Mouse (Mus musculus): Measurements from ENCODE around the gene Mfsd13b. TPM values are rescaled to one million over a fixed set of nuclear protein-coding genes. Genes with fewer than 3 reads are reported as not detected.

Mfsd13b gene
- polyA plus RNA-seq, 1 experiment from 2014 or later: not detected

DNA sequence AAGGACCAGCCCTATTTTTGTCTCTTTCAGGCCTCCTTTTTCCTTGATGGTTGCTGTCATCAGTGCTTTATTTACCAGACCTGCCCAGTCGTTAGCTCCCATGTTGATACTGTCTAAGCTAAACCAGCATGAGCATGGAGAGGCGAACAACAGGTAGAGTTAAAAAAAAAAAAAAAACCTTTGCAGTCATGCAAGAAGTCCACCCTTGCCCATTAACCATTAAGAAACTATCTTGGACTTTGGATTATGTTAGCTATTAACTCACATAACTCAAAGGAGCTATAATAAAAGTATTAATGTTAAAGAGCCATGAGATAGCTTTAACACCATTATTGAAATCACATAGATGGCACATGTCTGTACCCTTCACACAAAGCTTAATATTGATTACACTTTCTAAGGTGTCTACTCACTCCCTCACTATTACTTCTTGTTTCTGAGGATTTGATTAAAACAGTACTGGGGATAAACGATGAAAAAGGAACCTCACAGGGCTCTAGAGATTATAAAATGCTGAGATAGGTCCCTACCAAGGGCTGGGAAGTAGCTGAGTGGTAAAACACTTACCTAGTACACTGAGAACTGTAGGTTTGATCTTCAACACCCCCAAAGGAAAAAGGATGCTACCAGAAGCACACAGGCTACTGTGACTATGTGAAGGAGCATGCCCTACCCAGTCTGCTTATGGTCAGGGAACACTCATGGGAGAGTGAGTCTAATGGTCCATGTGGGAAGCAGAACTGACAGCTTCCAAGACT lies 17.9 kb downstream of the Mfsd13b start:
- Histone ChIP-seq H3K4me2 (ENCODE audit: low read depth, low read length) (no peak overlapping the region), H3K36me3 (replicated peaks; ENCODE audit: insufficient read depth, low read length) (no peaks in the 10 kb centered on the region), H3K9ac (replicated peaks) (no peak overlapping the region), H3K27ac (ENCODE audit: low read depth) (no peak overlapping the region), H3K27me3 (ENCODE audit: insufficient read depth, low read length) (no peaks in the 10 kb centered on the region), H3K4me1 (ENCODE audit: insufficient read depth) (no peaks in the 10 kb centered on the region), H3K4me3 (ENCODE audit: low read depth, low read length) (no peak overlapping the region), H3K9me3 (ENCODE audit: low read length) (no peaks in the 10 kb centered on the region)
- 66% methylated on average over 3 of the region's 3 CpGs for WGBS (ENCODE audit: insufficient replicate concordance)
- TF ChIP-seq EP300 (IDR thresholded peaks at IDR 0.05; ENCODE audit: low read depth) (no peak), CTCF (IDR thresholded peaks at IDR 0.05; ENCODE audit: low read depth) (no peak)
- ATAC-seq (no peak), DNase-seq (no peak)

- H3K4me2 ChIP-seq (ENCODE audit: low read depth, low read length): no peak overlapping the region
- H3K9me3 ChIP-seq (ENCODE audit: low read length): no peaks in the 10 kb centered on the region
- H3K36me3 ChIP-seq (replicated peaks; ENCODE audit: insufficient read depth, low read length): no peaks in the 10 kb centered on the region
- H3K27me3 ChIP-seq (ENCODE audit: insufficient read depth, low read length): no peaks in the 10 kb centered on the region
- H3K4me3 ChIP-seq (ENCODE audit: low read depth, low read length): no peak overlapping the region
- no peaks in the 10 kb centered on the region for H3K4me1 ChIP-seq (ENCODE audit: insufficient read depth)
- no peak for DNase-seq
- no peak overlapping the region for H3K9ac ChIP-seq (replicated peaks)
- WGBS (ENCODE audit: insufficient replicate concordance): 69% methylated on average over 3 of the region's 3 CpGs
- TF ChIP-seq EP300 (IDR thresholded peaks at IDR 0.05; ENCODE audit: low read depth): no peak
- no peak for TF ChIP-seq CTCF (IDR thresholded peaks at IDR 0.05; ENCODE audit: low read depth)
- ATAC-seq: no peak
- no peak overlapping the region for H3K27ac ChIP-seq (ENCODE audit: low read depth)
These were observed 19.6 kb downstream of the Mfsd13b start for GRCm38 (mm10) chr7:121001879-121002278.

GRCm38 (mm10) chr7:121002407-121002928 lies 20.2 kb downstream of the Mfsd13b start:
- no peaks in the 10 kb centered on the region for H3K9me3 ChIP-seq (ENCODE audit: low read length)
- 81% methylated on average over 5 of the region's 5 CpGs for WGBS (ENCODE audit: insufficient replicate concordance)
- no peak overlapping the region for H3K4me3 ChIP-seq (ENCODE audit: low read depth, low read length)
- H3K4me2 ChIP-seq (ENCODE audit: low read depth, low read length): no peak overlapping the region
- ATAC-seq: no peak
- no peaks in the 10 kb centered on the region for H3K4me1 ChIP-seq (ENCODE audit: insufficient read depth)
- DNase-seq: no peak
- no peaks in the 10 kb centered on the region for H3K36me3 ChIP-seq (replicated peaks; ENCODE audit: insufficient read depth, low read length)
- H3K27me3 ChIP-seq (ENCODE audit: insufficient read depth, low read length): no peaks in the 10 kb centered on the region
- H3K9ac ChIP-seq (replicated peaks): no peak overlapping the region
- H3K27ac ChIP-seq (ENCODE audit: low read depth): no peak overlapping the region
- TF ChIP-seq CTCF (IDR thresholded peaks at IDR 0.05; ENCODE audit: low read depth) (no peak), EP300 (IDR thresholded peaks at IDR 0.05; ENCODE audit: low read depth) (no peak)

DNA sequence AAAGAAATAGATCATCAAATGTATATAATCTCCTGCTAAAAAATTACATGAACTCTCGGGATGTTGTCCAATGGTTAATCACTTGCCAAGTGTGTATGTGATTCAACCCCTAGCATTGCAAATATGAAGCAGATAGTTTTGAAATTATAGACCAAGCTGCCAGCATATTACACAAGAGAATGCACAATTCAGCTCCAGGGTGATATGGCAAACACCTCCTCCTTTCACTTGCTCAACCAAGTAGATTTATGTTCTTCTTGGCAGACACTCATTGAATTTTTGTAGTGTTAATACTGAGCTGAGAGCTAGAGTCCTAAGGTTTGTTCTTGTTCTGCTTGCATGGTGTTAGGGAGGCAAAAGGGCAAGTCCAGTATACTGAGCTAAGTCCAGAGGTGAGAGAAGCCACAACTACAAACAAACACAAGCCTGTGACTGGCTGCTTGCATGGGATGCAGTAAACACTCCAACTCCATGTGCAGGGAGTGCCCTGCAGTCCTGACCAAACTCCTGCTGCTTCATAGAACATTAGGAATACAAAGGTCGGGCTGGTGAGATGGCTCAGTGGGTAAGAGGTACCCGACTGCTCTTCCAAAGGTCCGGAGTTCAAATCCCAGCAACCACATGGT lies 21.6 kb downstream of the Mfsd13b start:
- Histone ChIP-seq H3K4me2 (ENCODE audit: low read depth, low read length) (no peak overlapping the region), H3K4me3 (ENCODE audit: low read depth, low read length) (no peak overlapping the region), H3K27me3 (ENCODE audit: insufficient read depth, low read length) (no peaks in the 10 kb centered on the region), H3K9ac (replicated peaks) (no peak overlapping the region), H3K27ac (ENCODE audit: low read depth) (no peak overlapping the region), H3K9me3 (ENCODE audit: low read length) (no peaks in the 10 kb centered on the region), H3K36me3 (replicated peaks; ENCODE audit: insufficient read depth, low read length) (no peaks in the 10 kb centered on the region), H3K4me1 (ENCODE audit: insufficient read depth) (no peaks in the 10 kb centered on the region)
- peak; percentile 89 for ATAC-seq
- WGBS (ENCODE audit: insufficient replicate concordance): 64% methylated on average over 4 of the region's 4 CpGs
- no peak for DNase-seq
- no peak for TF ChIP-seq CTCF (IDR thresholded peaks at IDR 0.05; ENCODE audit: low read depth)
- TF ChIP-seq EP300 (IDR thresholded peaks at IDR 0.05; ENCODE audit: low read depth): no peak

DNA sequence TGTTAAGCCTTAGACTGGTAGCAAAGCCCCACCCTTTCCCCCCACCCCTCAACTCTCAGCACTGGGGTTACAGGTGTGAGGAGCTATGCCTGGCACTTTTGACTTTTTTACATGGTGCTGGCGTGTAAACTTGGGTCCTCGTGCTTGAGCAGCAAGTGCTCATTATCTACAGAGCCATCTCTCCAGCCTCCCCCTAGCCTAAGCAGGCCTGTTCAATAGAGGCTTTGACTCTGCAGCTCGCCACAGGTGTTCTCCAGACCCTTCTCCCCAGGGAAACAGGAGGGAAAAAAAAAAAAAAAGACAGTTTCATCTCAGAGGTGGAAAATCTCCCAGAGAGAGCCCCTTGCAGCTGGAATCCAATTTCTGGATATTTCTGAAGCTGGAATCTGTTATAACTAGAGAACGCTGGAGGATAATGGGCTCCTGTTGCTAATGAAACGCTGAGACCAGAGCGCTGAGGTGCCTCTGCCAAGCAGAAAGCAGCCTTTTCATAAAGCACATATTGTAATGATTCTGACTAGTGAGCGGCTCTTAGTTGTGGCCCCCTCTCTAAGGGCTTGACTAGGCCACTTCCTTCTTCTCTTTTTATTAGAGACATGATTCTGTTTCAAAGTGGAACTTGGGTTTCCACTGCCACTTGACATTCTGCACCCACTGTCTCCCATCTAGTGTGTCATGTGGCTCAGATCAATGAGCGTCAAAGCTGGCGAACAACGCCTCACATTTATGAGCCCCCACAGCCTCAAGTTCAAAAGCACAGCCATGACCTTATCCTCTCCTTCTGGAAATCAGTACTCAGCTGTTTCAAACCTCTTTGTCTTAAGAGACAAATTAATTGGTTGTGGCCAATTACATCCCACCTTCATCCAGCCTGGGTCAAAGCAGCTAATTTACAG lies 29.7 kb downstream of the Mfsd13b start:
- TF ChIP-seq CTCF (IDR thresholded peaks at IDR 0.05; ENCODE audit: low read depth) (no peak), EP300 (IDR thresholded peaks at IDR 0.05; ENCODE audit: low read depth) (no peak)
- H3K9ac ChIP-seq (replicated peaks): no peak overlapping the region
- no peak for ATAC-seq
- H3K4me1 ChIP-seq (ENCODE audit: insufficient read depth): no peaks in the 10 kb centered on the region
- no peaks in the 10 kb centered on the region for H3K27me3 ChIP-seq (ENCODE audit: insufficient read depth, low read length)
- H3K9me3 ChIP-seq (ENCODE audit: low read length): no peaks in the 10 kb centered on the region
- H3K36me3 ChIP-seq (replicated peaks; ENCODE audit: insufficient read depth, low read length): no peaks in the 10 kb centered on the region
- no peak overlapping the region for H3K27ac ChIP-seq (ENCODE audit: low read depth)
- DNase-seq: no peak
- no peak overlapping the region for H3K4me3 ChIP-seq (ENCODE audit: low read depth, low read length)
- H3K4me2 ChIP-seq (ENCODE audit: low read depth, low read length): no peak overlapping the region
- WGBS (ENCODE audit: insufficient replicate concordance): 76% methylated on average over 10 of the region's 10 CpGs

DNA sequence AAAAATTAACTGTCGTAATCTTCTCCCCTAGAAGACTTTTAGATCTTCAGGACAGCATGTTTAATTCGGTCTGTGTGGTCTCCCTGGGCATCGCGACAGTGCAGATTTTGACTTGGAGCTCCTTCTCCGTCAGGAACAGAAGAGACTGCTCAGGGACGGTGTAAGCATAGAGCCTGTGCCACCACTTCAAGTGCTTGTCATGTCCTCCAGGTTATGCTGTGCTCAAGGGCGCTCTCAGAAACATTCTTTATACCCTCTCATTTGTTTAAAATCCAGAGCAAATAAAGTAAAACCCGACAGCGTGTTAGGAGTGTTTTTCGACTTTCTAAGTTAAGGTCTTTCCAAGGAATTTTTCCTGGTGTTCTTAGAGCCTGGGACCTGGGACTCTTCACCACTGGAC lies 32.2 kb downstream of the Mfsd13b start:
- ATAC-seq (no peak), DNase-seq (no peak)
- no peak overlapping the region for H3K4me2 ChIP-seq (ENCODE audit: low read depth, low read length)
- no peak overlapping the region for H3K4me3 ChIP-seq (ENCODE audit: low read depth, low read length)
- H3K27me3 ChIP-seq (ENCODE audit: insufficient read depth, low read length): no peaks in the 10 kb centered on the region
- 78% methylated on average over 10 of the region's 10 CpGs for WGBS (ENCODE audit: insufficient replicate concordance)
- no peak overlapping the region for H3K9ac ChIP-seq (replicated peaks)
- no peaks in the 10 kb centered on the region for H3K36me3 ChIP-seq (replicated peaks; ENCODE audit: insufficient read depth, low read length)
- H3K4me1 ChIP-seq (ENCODE audit: insufficient read depth): no peaks in the 10 kb centered on the region
- H3K27ac ChIP-seq (ENCODE audit: low read depth): no peak overlapping the region
- TF ChIP-seq EP300 (IDR thresholded peaks at IDR 0.05; ENCODE audit: low read depth): no peak
- TF ChIP-seq CTCF (IDR thresholded peaks at IDR 0.05; ENCODE audit: low read depth): no peak
- no peaks in the 10 kb centered on the region for H3K9me3 ChIP-seq (ENCODE audit: low read length)

All from liver, postnatal 0 days (tissue).